Mouse (Mus musculus) hindbrain, embryonic 15.5 days (tissue): Measurements from ENCODE around the gene Mog. TPM values are rescaled to one million over a fixed set of nuclear protein-coding genes. Genes with fewer than 3 reads are reported as not detected.
"Not testable (repeated sequence)": the region's sequence is repeated elsewhere in the genome, so short reads cannot be mapped to it uniquely, and the experiment has no call there.

Experiments used
- ATAC-seq: fragments of 200-750 bp; cut with Nextera tagmentation; 2 replicates; pipeline ENCODE4 v1.8.0; 2017; ENCODE audit warnings: low read depth, moderate number of reproducible peaks, moderate TSS enrichment; ENCODE audit not compliant: low FRiP score
- H3K27ac ChIP-seq: fragments of 300-500 bp; sonication (generic); replicated peaks from 2 replicates; pipeline ENCODE4 v1.5.1; 2015; ENCODE audit warnings: mild to moderate bottlenecking, inconsistent platforms
- H3K27me3 ChIP-seq: fragments of 300-500 bp; sonication (generic); 2 replicates; pipeline ENCODE4 v1.6.1; 2015; ENCODE audit warnings: control low read depth, inconsistent platforms
- H3K36me3 ChIP-seq: fragments of 300-500 bp; sonication (generic); 2 replicates; pipeline ENCODE4 v1.6.1; 2015; ENCODE audit warnings: control low read depth, inconsistent platforms
- H3K4me1 ChIP-seq: fragments of 300-500 bp; sonication (generic); replicated peaks from 2 replicates; pipeline ENCODE4 v1.6.1; 2015; ENCODE audit warnings: control low read depth, inconsistent platforms
- H3K4me2 ChIP-seq: fragments of 300-500 bp; sonication (generic); 2 replicates; pipeline ENCODE4 v1.6.1; 2015; ENCODE audit warnings: moderate library complexity, mild to moderate bottlenecking, inconsistent platforms
- H3K4me3 ChIP-seq: fragments of 300-500 bp; sonication (generic); 2 replicates; pipeline ENCODE4 v1.5.1; 2015; ENCODE audit warnings: mild to moderate bottlenecking, inconsistent platforms
- H3K9ac ChIP-seq: fragments of 300-500 bp; sonication (generic); 2 replicates; pipeline ENCODE4 v1.6.1; 2015; ENCODE audit warnings: inconsistent platforms
- H3K9me3 ChIP-seq: fragments of 300-500 bp; sonication (generic); 2 replicates; pipeline ENCODE4 v1.6.1; 2016; ENCODE audit warnings: control low read depth, inconsistent platforms
- WGBS: fragments of 180-500 bp; shearing (Covaris S2); methylation state at CpG from one replicate; pipeline ENCODE4 v1.1.7; 2015; 5-methylcytosine and 5-hydroxymethylcytosine counted together
- polyA plus RNA-seq: library from polyadenylated mRNA; unstranded; fragments of >200 nt; fragmentation: Nextera tagmentation; extraction: Ambion mirVana; gene quantifications from 2 replicates; pipeline ENCODE4 v1.2.1, GENCODE M21; 2015

Mog gene
- polyA plus RNA-seq, 1 experiment from 2014 or later = 2.3 TPM

- ATAC-seq = no peak
Observed at GRCm38 (mm10) chr17:37039127-37039894, 16.1 kb upstream of the Mog start.

DNA sequence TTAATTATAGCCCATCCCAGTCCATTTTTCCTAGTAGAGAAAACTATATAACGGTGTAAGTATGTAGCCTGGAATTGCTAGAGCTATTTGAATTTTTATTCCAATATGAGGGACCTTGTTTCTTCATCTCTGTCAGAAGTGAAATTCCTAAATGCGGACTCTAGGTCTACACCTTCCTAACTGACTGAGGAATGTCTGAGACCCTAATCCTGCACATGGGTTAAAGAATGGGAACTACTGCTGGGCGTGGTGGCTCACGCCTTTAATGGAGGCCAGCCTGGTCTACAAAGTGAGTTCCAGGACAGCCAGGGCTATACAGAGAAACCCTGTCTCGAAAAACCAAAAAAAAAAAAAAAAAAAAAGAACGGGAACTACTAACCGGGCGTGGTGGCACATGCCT is 6.0 kb upstream of the Mog start:
- peak; percentile 21; the same call in 1 of the 2 replicates for ATAC-seq
- peak overlapping the region; percentile 53 for H3K4me2 ChIP-seq
- H3K27me3 ChIP-seq = no peaks in the 10 kb centered on the region
- H3K4me1 ChIP-seq = peaks cover 10% of the 10 kb centered on the region; the same call in 1 of the 2 replicates
- H3K9ac ChIP-seq = peak overlapping the region; percentile 43
- H3K27ac ChIP-seq = peak overlapping the region; percentile 94
- no peaks in the 10 kb centered on the region for H3K9me3 ChIP-seq
- 66% methylated on average over 8 of the region's 8 CpGs for WGBS
- H3K36me3 ChIP-seq = no peaks in the 10 kb centered on the region
- H3K4me3 ChIP-seq = peak overlapping the region; percentile 37

More at GRCm38 (mm10) chr17:37039127-37039894, 16.1 kb upstream of the Mog start:
- 81% methylated on average over 2 of the region's 2 CpGs for WGBS
- H3K36me3 ChIP-seq = no peaks in the 10 kb centered on the region
- no peak overlapping the region for H3K4me2 ChIP-seq
- H3K4me3 ChIP-seq = no peak overlapping the region
- H3K27ac ChIP-seq = no peak overlapping the region
- H3K9me3 ChIP-seq = no peaks in the 10 kb centered on the region
- H3K4me1 ChIP-seq = no peaks in the 10 kb centered on the region
- H3K27me3 ChIP-seq = no peaks in the 10 kb centered on the region
- H3K9ac ChIP-seq = no peak overlapping the region

DNA sequence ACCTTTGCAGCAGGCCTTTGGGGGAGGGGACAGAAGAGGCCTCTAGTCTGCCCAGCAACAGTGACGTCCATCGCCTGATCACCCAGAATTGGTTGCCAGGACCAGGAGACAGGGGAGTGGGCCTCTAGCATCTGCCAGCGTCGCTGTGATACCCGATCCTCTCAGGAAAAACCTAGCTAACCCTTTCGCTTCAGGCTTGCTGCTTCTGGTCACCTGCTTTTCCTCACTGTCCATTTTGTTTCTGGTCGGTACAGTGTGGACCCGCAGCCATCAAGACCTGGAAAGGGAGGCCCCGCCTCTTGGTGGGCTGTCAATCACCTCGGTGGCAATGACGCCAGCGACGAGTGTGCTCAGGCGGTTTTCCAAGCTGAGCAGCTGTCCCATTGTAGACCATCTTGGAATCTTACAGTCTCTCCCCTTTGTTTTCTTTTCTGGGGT is 5.5 kb upstream of the Mog start:
- H3K4me1 ChIP-seq = peaks cover 10% of the 10 kb centered on the region; the same call in 1 of the 2 replicates
- WGBS = under 1% methylated on average over 14 of the region's 14 CpGs
- H3K9ac ChIP-seq = peak overlapping the region; percentile 43
- no peaks in the 10 kb centered on the region for H3K9me3 ChIP-seq
- peak overlapping the region; percentile 94 for H3K27ac ChIP-seq
- H3K4me3 ChIP-seq = peak overlapping the region; percentile 37
- ATAC-seq = peak; percentile 99
- H3K4me2 ChIP-seq = peak overlapping the region; percentile 53
- no peaks in the 10 kb centered on the region for H3K27me3 ChIP-seq
- no peaks in the 10 kb centered on the region for H3K36me3 ChIP-seq

DNA sequence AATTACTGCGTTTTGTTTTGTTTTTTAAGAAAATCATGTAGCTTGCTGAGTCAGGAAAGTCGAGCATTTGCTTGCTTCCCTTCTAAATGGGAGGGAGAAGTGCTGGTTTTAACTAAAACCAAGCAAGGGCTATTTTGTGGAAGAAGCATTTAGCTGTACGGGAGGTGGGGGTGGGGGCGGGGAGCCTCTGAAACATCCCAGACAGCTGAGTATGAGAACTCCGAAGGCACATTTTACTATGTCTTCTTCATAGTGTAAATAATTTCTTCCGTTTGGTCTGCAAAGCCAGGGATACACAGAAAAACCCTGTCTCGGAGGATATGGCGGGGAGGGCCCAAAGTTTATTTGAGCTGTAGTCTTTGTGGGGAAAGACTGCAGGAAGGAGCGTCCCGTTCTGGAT is 5.0 kb upstream of the Mog start:
- no peaks in the 10 kb centered on the region for H3K9me3 ChIP-seq
- ATAC-seq = peak; percentile 36
- H3K36me3 ChIP-seq = no peaks in the 10 kb centered on the region
- peak overlapping the region; percentile 94 for H3K27ac ChIP-seq
- 3% methylated on average over 10 of the region's 10 CpGs for WGBS
- H3K4me3 ChIP-seq = peak overlapping the region; percentile 37
- H3K9ac ChIP-seq = no peak overlapping the region; the same call in 1 of the 2 replicates
- no peaks in the 10 kb centered on the region for H3K27me3 ChIP-seq
- peak overlapping the region; percentile 53 for H3K4me2 ChIP-seq
- peaks cover 10% of the 10 kb centered on the region; the same call in 1 of the 2 replicates for H3K4me1 ChIP-seq

GRCm38 (mm10) chr17:37027486-37027885 is 4.3 kb upstream of the Mog start:
- peaks cover 10% of the 10 kb centered on the region; the same call in 1 of the 2 replicates for H3K4me1 ChIP-seq
- H3K4me2 ChIP-seq = no peak overlapping the region
- peak overlapping the region; percentile 94 for H3K27ac ChIP-seq
- no peak overlapping the region for H3K9ac ChIP-seq
- no peaks in the 10 kb centered on the region for H3K27me3 ChIP-seq
- no peaks in the 10 kb centered on the region for H3K36me3 ChIP-seq
- WGBS = 96% methylated on average over 4 of the region's 4 CpGs
- no peak for ATAC-seq
- H3K9me3 ChIP-seq = no peaks in the 10 kb centered on the region
- H3K4me3 ChIP-seq = no peak overlapping the region

DNA sequence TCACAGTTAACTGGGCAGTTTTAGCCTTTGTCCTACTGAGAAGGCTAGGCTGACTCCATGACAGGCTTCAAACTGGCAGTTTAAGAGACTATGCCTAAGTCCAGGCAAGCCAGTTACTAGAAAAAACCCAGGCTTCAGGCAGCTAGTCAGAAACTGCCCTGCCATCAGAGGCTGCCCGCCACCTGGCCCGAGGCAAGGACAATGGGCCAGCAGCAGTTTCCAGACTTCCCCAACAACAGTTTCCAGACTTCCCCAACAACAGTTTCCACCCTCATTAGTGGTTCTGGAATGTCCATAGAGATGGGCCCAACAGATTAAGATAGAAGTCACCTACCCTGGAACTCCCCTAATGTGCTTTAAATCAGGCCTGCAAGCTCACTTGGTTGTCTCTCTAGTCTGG is 3.2 kb upstream of the Mog start:
- peaks cover 10% of the 10 kb centered on the region; the same call in 1 of the 2 replicates for H3K4me1 ChIP-seq
- no peak overlapping the region for H3K4me3 ChIP-seq
- WGBS = 62% methylated on average over 2 of the region's 2 CpGs
- H3K9me3 ChIP-seq = no peaks in the 10 kb centered on the region
- no peak overlapping the region for H3K27ac ChIP-seq
- no peak overlapping the region for H3K9ac ChIP-seq
- ATAC-seq = no peak
- no peaks in the 10 kb centered on the region for H3K27me3 ChIP-seq
- H3K4me2 ChIP-seq = no peak overlapping the region
- H3K36me3 ChIP-seq = no peaks in the 10 kb centered on the region

- not testable (repeated sequence) for H3K9ac ChIP-seq, H3K4me3 ChIP-seq, ATAC-seq, H3K9me3 ChIP-seq, H3K27ac ChIP-seq, H3K36me3 ChIP-seq, H3K27me3 ChIP-seq, H3K4me1 ChIP-seq, H3K4me2 ChIP-seq
- 96% methylated on average over 5 of the region's 5 CpGs for WGBS
Observed at GRCm38 (mm10) chr17:37019242-37019641, 4.0 kb downstream of the Mog start.

DNA sequence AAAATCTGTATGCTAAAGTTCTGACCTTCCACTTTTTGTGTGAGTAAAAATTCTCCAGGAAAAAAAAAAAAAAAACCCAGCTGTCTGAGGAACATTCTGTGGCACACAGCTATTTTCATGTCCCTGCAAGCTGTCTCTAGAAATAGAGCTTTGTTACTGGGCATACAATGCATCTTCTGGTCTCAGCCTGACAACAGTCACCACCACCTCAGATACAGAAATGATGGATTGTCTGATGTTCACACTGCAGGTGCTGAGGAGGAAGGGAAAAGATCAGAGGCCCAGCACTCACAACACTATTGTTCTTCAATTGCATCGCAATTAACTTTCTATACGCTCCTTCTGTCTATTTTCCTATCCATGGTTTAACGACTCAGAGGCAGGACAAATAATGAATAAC is 4.9 kb downstream of the Mog start:
- Histone ChIP-seq H3K36me3 (no peaks in the 10 kb centered on the region), H3K9ac (no peak overlapping the region), H3K27me3 (no peaks in the 10 kb centered on the region), H3K4me1 (no peaks in the 10 kb centered on the region), H3K4me2 (no peak overlapping the region), H3K4me3 (no peak overlapping the region), H3K9me3 (no peaks in the 10 kb centered on the region), H3K27ac (no peak overlapping the region)
- ATAC-seq = no peak
- WGBS = 55% methylated on average over 3 of the region's 3 CpGs

GRCm38 (mm10) chr17:37016333-37016732 is 6.9 kb downstream of the Mog start:
- ATAC-seq = no peak
- no peak overlapping the region for H3K9ac ChIP-seq

DNA sequence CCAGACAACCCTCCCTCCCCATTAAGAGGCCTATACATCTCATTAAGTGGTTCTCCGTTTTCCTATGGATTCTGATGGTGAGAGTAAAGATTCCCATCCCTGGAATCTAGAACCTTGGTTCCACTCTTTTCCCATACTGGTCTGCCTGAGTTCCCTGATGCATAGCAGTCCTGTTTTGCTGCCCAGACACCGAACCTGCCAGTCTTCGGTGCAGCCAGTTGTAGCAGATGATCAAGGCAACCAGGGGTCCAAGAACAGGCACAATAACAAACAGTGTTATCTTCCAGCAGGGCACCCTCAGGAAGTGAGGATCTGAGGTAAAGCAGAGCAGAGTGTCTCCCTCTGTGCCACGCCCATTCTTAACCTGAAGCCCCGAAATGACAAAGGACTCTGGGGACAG is 11.1 kb downstream of the Mog start:
- WGBS = 76% methylated on average over 5 of the region's 5 CpGs
- Histone ChIP-seq H3K4me1 (peaks cover 9% of the 10 kb centered on the region; the same call in 1 of the 2 replicates), H3K4me3 (no peak overlapping the region), H3K27ac (no peak overlapping the region), H3K4me2 (no peak overlapping the region), H3K9me3 (no peaks in the 10 kb centered on the region), H3K9ac (no peak overlapping the region), H3K36me3 (peaks cover 41% of the 10 kb centered on the region), H3K27me3 (no peaks in the 10 kb centered on the region)
- no peak for ATAC-seq

More at GRCm38 (mm10) chr17:37016333-37016732, 6.9 kb downstream of the Mog start:
- Histone ChIP-seq H3K4me2 (no peak overlapping the region), H3K9me3 (no peaks in the 10 kb centered on the region), H3K36me3 (0 out of 2 replicates have a peak, but pooled peaks cover 1% of the 10 kb centered on the region), H3K27ac (no peak overlapping the region), H3K4me3 (no peak overlapping the region), H3K27me3 (no peaks in the 10 kb centered on the region), H3K4me1 (peaks cover 7% of the 10 kb centered on the region; the same call in 1 of the 2 replicates)

- no peaks in the 10 kb centered on the region for H3K27me3 ChIP-seq
- peaks cover 9% of the 10 kb centered on the region; the same call in 1 of the 2 replicates for H3K4me1 ChIP-seq
- peaks cover 46% of the 10 kb centered on the region for H3K36me3 ChIP-seq
- WGBS = 85% methylated on average over 3 of the region's 3 CpGs
- no peak overlapping the region for H3K27ac ChIP-seq
- no peak for ATAC-seq
- no peak overlapping the region for H3K4me2 ChIP-seq
- no peaks in the 10 kb centered on the region for H3K9me3 ChIP-seq
- no peak overlapping the region for H3K9ac ChIP-seq
- no peak overlapping the region for H3K4me3 ChIP-seq
Observed at GRCm38 (mm10) chr17:37011719-37012118, 11.5 kb downstream of the Mog start.

GRCm38 (mm10) chr17:37009460-37010042 is 13.6 kb downstream of the Mog start:
- H3K4me3 ChIP-seq = no peak overlapping the region
- no peak overlapping the region for H3K27ac ChIP-seq
- no peak for ATAC-seq
- H3K9me3 ChIP-seq = no peaks in the 10 kb centered on the region
- H3K27me3 ChIP-seq = no peaks in the 10 kb centered on the region
- peaks cover 21% of the 10 kb centered on the region for H3K4me1 ChIP-seq
- 96% methylated on average over 17 of the region's 17 CpGs for WGBS
- peaks cover 54% of the 10 kb centered on the region for H3K36me3 ChIP-seq
- no peak overlapping the region for H3K9ac ChIP-seq
- H3K4me2 ChIP-seq = no peak overlapping the region
